Mouse (Mus musculus): ENCODE data around the gene Coro1b.

The Coro1b gene

DNA sequence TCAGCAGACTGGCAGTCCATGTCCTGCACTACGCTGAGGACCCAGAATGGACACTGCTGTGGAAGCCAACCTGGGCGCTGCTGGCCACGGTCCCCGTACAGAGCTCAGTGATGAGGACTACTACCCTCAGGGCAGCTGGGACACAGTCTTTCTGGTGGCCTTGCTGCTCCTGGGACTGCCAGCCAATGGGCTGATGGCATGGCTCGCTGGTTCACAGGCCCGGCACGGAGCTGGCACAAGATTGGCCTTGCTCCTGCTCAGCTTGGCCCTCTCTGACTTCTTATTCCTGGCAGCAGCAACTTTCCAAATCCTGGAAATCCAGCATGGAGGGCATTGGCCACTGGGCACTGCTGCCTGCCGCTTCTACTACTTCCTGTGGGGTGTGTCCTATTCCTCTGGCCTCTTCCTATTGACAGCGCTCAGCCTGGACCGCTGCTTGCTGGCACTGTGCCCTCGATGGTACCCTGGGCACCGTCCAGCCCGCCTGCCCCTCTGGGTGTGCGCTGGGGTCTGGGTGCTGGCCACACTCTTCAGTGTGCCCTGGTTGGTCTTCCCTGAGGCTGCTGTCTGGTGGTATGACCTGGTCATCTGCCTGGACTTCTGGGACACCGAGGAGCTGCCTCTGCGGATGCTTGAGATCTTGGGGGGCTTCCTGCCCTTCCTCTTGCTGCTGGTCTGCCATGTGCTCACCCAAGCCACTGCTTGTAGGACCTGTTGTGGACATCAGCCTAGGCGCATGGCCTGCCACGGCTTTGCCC, 5.8 kb upstream of the Coro1b start:
- DNase-seq (ENCODE audit: low read depth), result no peak

GRCm38 (mm10) chr19:4143759-4144268, 4.6 kb upstream of the Coro1b start, which contains the start of gene Cabp4:
Gene Cabp4 (minus strand): TSS chr19:4144033.
- no peak for DNase-seq (ENCODE audit: low read depth)

GRCm38 (mm10) chr19:4144550-4145498, 3.6 kb upstream of the Coro1b start:
- no peak for DNase-seq (ENCODE audit: low read depth)

DNA sequence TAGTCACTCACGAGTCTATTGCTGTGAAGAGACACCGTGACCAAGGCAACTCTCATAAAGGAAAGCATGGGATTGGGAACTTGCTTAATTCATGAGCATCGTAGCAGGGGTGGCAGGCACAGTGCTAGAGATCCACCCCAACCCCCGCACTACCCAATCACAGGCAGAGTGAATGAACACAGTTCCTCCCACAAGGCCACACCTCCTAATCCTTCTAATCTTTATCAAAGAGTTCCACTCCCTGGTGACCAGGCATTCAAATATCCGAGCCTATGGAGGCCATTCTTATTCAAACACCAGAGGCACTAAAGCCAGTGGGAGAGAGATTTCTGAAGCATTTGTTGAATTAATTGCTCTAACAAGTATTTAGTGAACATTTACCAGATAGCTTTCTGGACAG, 2.5 kb upstream of the Coro1b start:
- no peak for DNase-seq (ENCODE audit: low read depth)

- no peak for DNase-seq (ENCODE audit: low read depth)
These were observed 1.9 kb upstream of the Coro1b start for GRCm38 (mm10) chr19:4146366-4147021.

GRCm38 (mm10) chr19:4147022-4147405, 1.4 kb upstream of the Coro1b start:
- no peak for DNase-seq (ENCODE audit: low read depth)

- DNase-seq (ENCODE audit: low read depth), result no peak
These were observed 483 bp upstream of the Coro1b start for GRCm38 (mm10) chr19:4147782-4148490.

- DNase-seq (ENCODE audit: low read depth), result peak; percentile 37
These were observed 400 bp downstream of the Coro1b start for GRCm38 (mm10) chr19:4148819-4149218.

GRCm38 (mm10) chr19:4149283-4149682, 864 bp downstream of the Coro1b start:
- no peak for DNase-seq (ENCODE audit: low read depth)

GRCm38 (mm10) chr19:4149764-4150461, 1.5 kb downstream of the Coro1b start:
- DNase-seq (ENCODE audit: low read depth), result no peak

- no peak for DNase-seq (ENCODE audit: low read depth)
These were observed 2.4 kb downstream of the Coro1b start for GRCm38 (mm10) chr19:4150567-4151487.

DNA sequence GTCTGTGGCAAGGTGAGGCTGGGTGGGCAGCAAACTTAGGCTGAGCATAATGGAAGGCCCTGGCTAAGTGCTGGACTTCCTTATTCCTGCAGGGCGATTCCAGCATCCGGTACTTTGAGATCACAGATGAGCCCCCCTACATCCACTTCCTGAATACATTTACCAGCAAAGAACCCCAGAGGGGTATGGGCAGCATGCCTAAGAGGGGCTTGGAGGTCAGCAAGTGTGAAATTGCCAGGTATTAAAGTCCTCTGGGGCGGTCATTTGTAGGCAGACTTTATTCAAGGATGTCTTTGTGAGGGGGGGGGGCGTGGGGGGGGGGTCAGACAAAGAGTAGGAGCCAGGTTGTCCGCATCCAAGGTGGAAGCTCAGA, 3.1 kb downstream of the Coro1b start:
- no peak for DNase-seq (ENCODE audit: low read depth)

DNA sequence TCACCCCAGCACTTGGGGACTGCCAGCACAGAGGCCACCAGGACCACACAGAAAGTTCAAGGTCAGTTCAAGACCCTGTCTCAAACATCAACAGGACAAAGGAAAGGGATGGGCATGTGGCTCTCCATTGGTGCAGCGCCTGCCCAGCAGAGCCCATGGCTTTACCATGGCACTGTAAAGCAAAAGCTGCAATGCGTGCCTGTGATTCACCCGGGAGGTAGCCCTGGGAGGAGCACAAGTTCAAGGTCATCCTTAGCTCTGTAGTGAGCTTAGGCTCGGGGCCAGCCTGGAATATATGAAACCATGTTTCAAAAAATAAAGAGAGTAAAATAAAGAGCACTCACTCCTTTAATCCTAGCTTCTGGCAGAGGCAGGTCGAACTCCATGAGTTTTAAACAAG, 3.5 kb downstream of the Coro1b start:
- no peak for DNase-seq (ENCODE audit: low read depth)

DNA sequence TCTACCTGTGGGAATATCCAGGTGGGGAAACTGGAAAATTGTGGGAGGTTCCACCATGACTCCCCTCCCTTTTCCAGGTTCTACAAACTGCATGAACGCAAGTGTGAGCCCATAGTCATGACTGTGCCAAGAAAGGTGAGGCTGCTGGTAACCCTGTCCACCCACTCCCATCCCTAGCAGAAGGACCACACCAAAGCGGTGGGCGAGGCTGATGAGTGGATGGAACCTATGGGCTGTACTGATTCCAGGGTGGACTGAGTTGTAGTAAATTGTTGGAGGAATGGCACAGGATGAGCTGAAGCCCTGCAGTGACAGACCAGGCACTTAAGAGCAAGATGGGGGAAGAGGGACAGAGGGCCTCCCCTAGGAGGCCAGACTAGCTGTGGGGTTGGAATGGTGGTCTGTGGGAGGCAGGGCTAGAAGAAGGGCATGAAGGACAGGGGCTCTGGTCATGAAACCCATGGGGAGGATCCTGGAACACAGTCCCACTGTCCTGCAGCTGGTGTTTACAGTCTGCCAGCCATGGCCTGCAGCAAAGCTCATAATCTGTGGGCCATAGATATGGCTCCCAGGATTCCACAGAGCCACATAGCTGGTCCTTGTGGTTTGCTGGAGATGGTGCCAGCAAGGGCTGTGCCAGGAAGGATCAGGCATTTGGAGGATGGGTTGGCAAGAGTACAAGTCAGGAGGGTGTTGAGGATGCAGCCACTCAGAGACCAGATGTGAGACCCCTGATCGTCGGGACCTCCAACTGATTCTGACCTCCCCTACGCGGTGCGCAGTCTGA, 4.2 kb downstream of the Coro1b start:
- no peak for DNase-seq (ENCODE audit: low read depth)

DNA sequence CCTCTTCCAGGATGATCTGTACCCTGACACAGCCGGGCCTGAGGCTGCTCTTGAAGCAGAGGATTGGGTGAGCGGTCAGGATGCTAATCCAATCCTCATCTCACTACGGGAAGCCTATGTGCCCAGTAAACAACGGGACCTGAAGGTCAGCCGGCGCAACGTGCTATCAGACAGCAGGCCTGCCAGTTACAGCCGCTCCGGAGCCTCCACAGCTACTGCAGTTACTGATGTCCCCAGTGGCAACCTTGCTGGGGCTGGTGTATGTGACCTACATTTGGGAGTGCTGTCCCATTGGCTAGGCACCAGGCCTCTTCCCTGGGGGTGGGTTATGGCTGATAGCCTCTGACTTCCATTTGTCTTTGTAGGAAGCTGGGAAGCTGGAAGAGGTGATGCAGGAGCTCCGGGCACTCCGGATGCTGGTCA, 4.8 kb downstream of the Coro1b start, which contains the start of gene Ptprcap:
Gene Ptprcap (plus strand): TSS at position 373 of the 423 bp plus-strand sequence.
- no peak for DNase-seq (ENCODE audit: low read depth)

- DNase-seq (ENCODE audit: low read depth), result no peak
These were observed 6.2 kb downstream of the Coro1b start for GRCm38 (mm10) chr19:4154437-4155222.

- DNase-seq (ENCODE audit: low read depth), result no peak
These were observed 7.0 kb downstream of the Coro1b start for GRCm38 (mm10) chr19:4155223-4156072.
